9 mouse cellular contexts compared by ENCODE assay signal in genomic region chr6:33681778-33682640, GRCm38 (mm10).
A peak's percentile ranks its signal among the peaks of the same experiment; 100 is the strongest.
DNase-seq lines count a peak whose midpoint lies in the region; ATAC-seq lines count a peak whose summit lies in the region.
"Had no signal": no experiment of that assay in that cellular context is flagged by ENCODE, and none has a peak within 500 bp of the region (broad histone marks: within the 10 kb centered on the region; RNA-seq: fewer than 3 reads in every experiment).

No protein-coding gene starts in this region.

- DNase-seq in urinary bladder, postnatal 14 days (ENCODE audit: low spot score): peak; percentile 19
- no peak for DNase-seq in urinary bladder, postnatal 10 days (ENCODE audit: low spot score)
- peak; percentile 40 to 65 for DNase-seq in cerebellum, adult 18-20 months
- DNase-seq in layer of hippocampus, postnatal 10 days (ENCODE audit: low spot score in 2 of 2): peak; percentile 52 to 58
- DNase-seq in thymus, postnatal 25 days: peak; percentile 48
- DNase-seq in gastrocnemius, postnatal 36 days: no peak

- no peaks in the 10 kb centered on the region for H3K36me3 ChIP-seq in forebrain, embryonic 15.5 days
- no peaks in the 10 kb centered on the region for H3K36me3 ChIP-seq in midbrain, embryonic 12.5 days

- H3K27ac ChIP-seq in forebrain, embryonic 15.5 days (replicated peaks): peak overlapping the region; percentile 79
- H3K27ac ChIP-seq in midbrain, embryonic 12.5 days (replicated peaks): peak overlapping the region; percentile 55

- H3K4me3 ChIP-seq in forebrain, embryonic 15.5 days: no peak overlapping the region
- no peak overlapping the region for H3K4me3 ChIP-seq in midbrain, embryonic 12.5 days
- H3K4me3 ChIP-seq: erythroblast, embryonic 14.5 days had no signal

- no peak overlapping the region; the same call in 1 of the 2 replicates for H3K9ac ChIP-seq in forebrain, embryonic 15.5 days (replicated peaks)
- H3K9ac ChIP-seq in midbrain, embryonic 12.5 days (replicated peaks): no peak overlapping the region

- 26% methylated on average over 10 of the region's 10 CpGs for WGBS in forebrain, embryonic 15.5 days
- WGBS in midbrain, embryonic 12.5 days: 45% methylated on average over 10 of the region's 10 CpGs

- H3K4me1 ChIP-seq in forebrain, embryonic 15.5 days: peaks cover 17% of the 10 kb centered on the region
- peaks cover 18% of the 10 kb centered on the region for H3K4me1 ChIP-seq in midbrain, embryonic 12.5 days

- peak; percentile 97 for ATAC-seq in forebrain, embryonic 15.5 days (replicated peaks)
- ATAC-seq in midbrain, embryonic 12.5 days (ENCODE audit: low FRiP score, low read depth): peak; percentile 91

- H3K4me2 ChIP-seq in forebrain, embryonic 15.5 days (replicated peaks): no peak overlapping the region
- no peak overlapping the region for H3K4me2 ChIP-seq in midbrain, embryonic 12.5 days (replicated peaks)

- intact Hi-C loops in gastrocnemius, postnatal 36 days (cut with DNase I): no loop called here

- H3K9me3 ChIP-seq in forebrain, embryonic 15.5 days: no peaks in the 10 kb centered on the region
- H3K9me3 ChIP-seq in midbrain, embryonic 12.5 days: no peaks in the 10 kb centered on the region

- no peaks in the 10 kb centered on the region for H3K27me3 ChIP-seq in forebrain, embryonic 15.5 days
- H3K27me3 ChIP-seq in midbrain, embryonic 12.5 days: no peaks in the 10 kb centered on the region

Comparison
In these comparisons a context has a peak if more than half of its experiments do, and no peak if none do; other contexts are left out.
1. DNase-seq: peak in urinary bladder, postnatal 14 days (single experiment), cerebellum, adult 18-20 months (2 of 2), layer of hippocampus, postnatal 10 days (2 of 2) and thymus, postnatal 25 days (single experiment); none in urinary bladder, postnatal 10 days (single experiment) and gastrocnemius, postnatal 36 days (0 of 2).